Mouse (Mus musculus): Measurements from ENCODE around the gene BC030499.

The BC030499 gene

GRCm38 (mm10) chr11:78290654-78291053 lies at the start of gene BC030499:
TSS of gene BC030499 (plus strand) at chr11:78290841.
- in situ Hi-C loops (cut with MboI, MseI) = loop anchor here (25.0 kb wide), 3 partner anchors 728 to 1722 kb away; no protein-coding TSS in a partner anchor

GRCm38 (mm10) chr11:78245261-78245626 lies 45.4 kb upstream of the BC030499 start:
- in situ Hi-C loops (cut with MboI, MseI) = no loop called here

GRCm38 (mm10) chr11:78245627-78246317 lies 44.9 kb upstream of the BC030499 start, which contains the start of the genes Sdf2 and Supt6:
TSS of gene Sdf2 (plus strand) at chr11:78245746.
TSS of gene Supt6 (minus strand) at chr11:78245987.
- in situ Hi-C loops (cut with MboI, MseI) = no loop called here

- in situ Hi-C loops (cut with MboI, MseI) = no loop called here
Measured at GRCm38 (mm10) chr11:78246318-78247011, 44.2 kb upstream of the BC030499 start.

- in situ Hi-C loops (cut with MboI, MseI) = no loop called here
Measured at GRCm38 (mm10) chr11:78247012-78247348, 43.7 kb upstream of the BC030499 start.

GRCm38 (mm10) chr11:78247727-78248140 lies 42.9 kb upstream of the BC030499 start:
- in situ Hi-C loops (cut with MboI, MseI) = no loop called here

GRCm38 (mm10) chr11:78256618-78257017 lies 34.0 kb upstream of the BC030499 start:
- in situ Hi-C loops (cut with MboI, MseI) = loop anchor here in 1 of 2 experiments (25.0 kb wide), 1 partner anchor 1669 kb away; no protein-coding TSS in a partner anchor

- in situ Hi-C loops (cut with MboI, MseI) = loop anchor here in 1 of 2 experiments (25.0 kb wide), 1 partner anchor 1673 kb away; no protein-coding TSS in a partner anchor
Measured at GRCm38 (mm10) chr11:78260489-78261258, 30.0 kb upstream of the BC030499 start.

GRCm38 (mm10) chr11:78261380-78262352 lies 29.0 kb upstream of the BC030499 start, which contains the start of gene 2610507B11Rik:
TSS of gene 2610507B11Rik (plus strand) at chr11:78261752.
- in situ Hi-C loops (cut with MboI, MseI) = loop anchor here in 1 of 2 experiments (25.0 kb wide), 1 partner anchor 1674 kb away; no protein-coding TSS in a partner anchor

GRCm38 (mm10) chr11:78262550-78262949 lies 28.1 kb upstream of the BC030499 start:
- in situ Hi-C loops (cut with MboI, MseI) = loop anchor here in 1 of 2 experiments (25.0 kb wide), 1 partner anchor 1675 kb away; no protein-coding TSS in a partner anchor

GRCm38 (mm10) chr11:78265571-78265970 lies 25.1 kb upstream of the BC030499 start:
- in situ Hi-C loops (cut with MboI, MseI) = loop anchor here in 1 of 2 experiments (25.0 kb wide), 1 partner anchor 1678 kb away; no protein-coding TSS in a partner anchor

GRCm38 (mm10) chr11:78271986-78272385 lies 18.7 kb upstream of the BC030499 start:
- in situ Hi-C loops (cut with MboI, MseI) = loop anchor here (5.0 to 25.0 kb wide), 5 partner anchors 35 to 1753 kb away; no protein-coding TSS in a partner anchor

- in situ Hi-C loops (cut with MboI, MseI) = loop anchor here (10.0 to 25.0 kb wide), 5 partner anchors 51 to 1749 kb away; no protein-coding TSS in a partner anchor
Measured at GRCm38 (mm10) chr11:78275596-78275995, 15.0 kb upstream of the BC030499 start.

- in situ Hi-C loops (cut with MboI, MseI) = loop anchor here (10.0 to 25.0 kb wide), 5 partner anchors 51 to 1749 kb away; no protein-coding TSS in a partner anchor
Measured at GRCm38 (mm10) chr11:78276169-78276568, 14.5 kb upstream of the BC030499 start.

- in situ Hi-C loops (cut with MboI, MseI) = loop anchor here (10.0 to 25.0 kb wide), 5 partner anchors 54 to 1746 kb away; no protein-coding TSS in a partner anchor
Measured at GRCm38 (mm10) chr11:78278853-78279252, 11.8 kb upstream of the BC030499 start.

GRCm38 (mm10) chr11:78279586-78279985 lies 11.1 kb upstream of the BC030499 start:
- in situ Hi-C loops (cut with MboI, MseI) = loop anchor here (10.0 to 25.0 kb wide), 5 partner anchors 55 to 1745 kb away; no protein-coding TSS in a partner anchor

- in situ Hi-C loops (cut with MboI, MseI) = loop anchor here (25.0 kb wide), 3 partner anchors 727 to 1723 kb away; no protein-coding TSS in a partner anchor
Measured at GRCm38 (mm10) chr11:78289146-78289763, 1.4 kb upstream of the BC030499 start.

GRCm38 (mm10) chr11:78294585-78294984 lies 3.9 kb downstream of the BC030499 start:
- in situ Hi-C loops (cut with MboI, MseI) = loop anchor here (25.0 kb wide), 3 partner anchors 732 to 1718 kb away; no protein-coding TSS in a partner anchor

- in situ Hi-C loops (cut with MboI, MseI) = no loop called here
Measured at GRCm38 (mm10) chr11:78300917-78301316, 10.3 kb downstream of the BC030499 start.
